Mouse (Mus musculus) hindbrain, embryonic 11.5 days (tissue): ENCODE data around the gene B4galnt1. TPM values are rescaled to one million over a fixed set of nuclear protein-coding genes. Genes with fewer than 3 reads are reported as not detected.

Experiments used
- ATAC-seq: fragments of 200-750 bp; cut with Nextera tagmentation; 2 replicates; pipeline ENCODE4 v1.8.0; 2017; ENCODE audit warnings: mild to moderate bottlenecking, moderate TSS enrichment, moderate library complexity; ENCODE audit not compliant: low FRiP score
- DNase-seq: peaks from one replicate; pipeline ENCODE4 v3.0.0-alpha.2; 2015; ENCODE audit warnings: low spot score
- H3K27ac ChIP-seq: fragments of 300-500 bp; sonication (generic); 2 replicates; pipeline ENCODE4 v1.5.1; 2014; ENCODE audit warnings: mild to moderate bottlenecking, low read depth, low read length
- H3K27me3 ChIP-seq: fragments of 300-500 bp; sonication (generic); 2 replicates; pipeline ENCODE4 v1.6.1; 2014; ENCODE audit warnings: mild to moderate bottlenecking, low read length, moderate library complexity, mixed read lengths; ENCODE audit not compliant: control insufficient read depth, insufficient read depth
- H3K36me3 ChIP-seq: fragments of 300-500 bp; sonication (generic); 2 replicates; pipeline ENCODE4 v1.6.1; 2014; ENCODE audit warnings: mild to moderate bottlenecking, low read length, moderate library complexity, mixed read lengths; ENCODE audit not compliant: control insufficient read depth, insufficient read depth
- H3K4me1 ChIP-seq: fragments of 300-500 bp; sonication (generic); replicated peaks from 2 replicates; pipeline ENCODE4 v1.6.1; 2014; ENCODE audit warnings: low read length, mixed read lengths; ENCODE audit not compliant: control insufficient read depth, insufficient read depth
- H3K4me2 ChIP-seq: fragments of 300-500 bp; sonication (generic); replicated peaks from 2 replicates; pipeline ENCODE4 v1.6.1; 2014; ENCODE audit warnings: mild to moderate bottlenecking, low read depth, low read length
- H3K4me3 ChIP-seq: fragments of 300-500 bp; sonication (generic); 2 replicates; pipeline ENCODE4 v1.5.1; 2014; ENCODE audit warnings: low read depth, low read length
- H3K9ac ChIP-seq: fragments of 300-500 bp; sonication (generic); 2 replicates; pipeline ENCODE4 v1.6.1; 2014; ENCODE audit warnings: low read depth, low read length
- H3K9me3 ChIP-seq: fragments of 300-500 bp; sonication (generic); 2 replicates; pipeline ENCODE4 v1.6.1; 2016; ENCODE audit warnings: low read length; ENCODE audit not compliant: control insufficient read depth
- WGBS: fragments of 180-500 bp; shearing (Covaris S2); extraction: QIAGEN DNeasy Blood & Tissue Kit; methylation state at CpG from one replicate; pipeline ENCODE4 v1.1.7; 2014; 5-methylcytosine and 5-hydroxymethylcytosine counted together
- polyA plus RNA-seq: library from polyadenylated mRNA; unstranded; fragments of >200 nt; fragmentation: Nextera tagmentation; extraction: Ambion mirVana; gene quantifications from 2 replicates; pipeline ENCODE4 v1.2.1, GENCODE M21; 2014

B4galnt1 gene
- 10.4 and 12.4 TPM in 2 replicates for polyA plus RNA-seq

DNA sequence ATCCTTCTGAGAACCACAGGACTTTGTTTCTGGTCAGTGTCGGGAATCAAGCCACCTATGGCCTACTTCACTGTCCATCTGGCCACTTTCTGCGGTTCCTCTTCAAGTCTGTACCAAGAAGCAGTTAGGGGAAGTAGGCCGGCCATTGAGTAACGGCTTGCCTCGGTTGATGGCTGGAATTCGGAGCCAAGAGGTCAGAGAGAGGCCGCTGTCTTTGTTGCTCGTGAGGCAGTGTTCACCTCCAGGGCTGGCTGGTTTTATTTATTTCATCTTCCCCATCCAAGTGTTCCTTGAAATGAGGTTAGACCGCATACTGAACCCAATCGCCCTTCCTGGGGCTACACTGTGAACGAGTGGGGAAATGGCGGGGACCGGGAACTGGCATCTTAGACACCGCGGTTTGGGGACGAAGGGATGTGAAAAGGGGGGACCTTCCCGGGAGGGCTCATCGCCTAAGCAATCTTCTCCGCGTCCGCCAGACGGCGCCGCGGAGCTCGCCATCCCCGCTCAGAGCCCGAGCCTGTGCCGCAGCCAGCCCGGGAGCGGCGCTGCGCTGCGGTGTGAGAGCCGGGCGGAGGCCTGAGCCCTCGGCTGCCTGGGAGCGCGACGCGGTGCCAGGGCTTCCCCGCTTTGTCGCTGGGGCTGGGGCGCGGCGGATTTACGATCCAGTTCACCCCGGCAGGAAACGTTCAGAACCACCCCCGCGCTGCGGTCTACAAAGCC lies at the start of gene B4galnt1:
B4galnt1 (plus strand) TSS at position 595 of the 723 bp plus-strand sequence.
- DNase-seq: peak; percentile 93
- Histone ChIP-seq H3K27me3 (peaks cover 43% of the 10 kb centered on the region), H3K4me3 (peak within 1 kb of the TSS; percentile 59), H3K4me1 (peaks cover 1% of the 10 kb centered on the region), H3K9me3 (no peaks in the 10 kb centered on the region), H3K9ac (peak within 1 kb of the TSS; percentile 80), H3K4me2 (peak within 1 kb of the TSS; percentile 99), H3K27ac (peak within 1 kb of the TSS; percentile 53), H3K36me3 (no peaks in the 10 kb centered on the region)
- ATAC-seq: peak; percentile 91
- WGBS: 2% methylated on average over 37 of the region's 52 CpGs

DNA sequence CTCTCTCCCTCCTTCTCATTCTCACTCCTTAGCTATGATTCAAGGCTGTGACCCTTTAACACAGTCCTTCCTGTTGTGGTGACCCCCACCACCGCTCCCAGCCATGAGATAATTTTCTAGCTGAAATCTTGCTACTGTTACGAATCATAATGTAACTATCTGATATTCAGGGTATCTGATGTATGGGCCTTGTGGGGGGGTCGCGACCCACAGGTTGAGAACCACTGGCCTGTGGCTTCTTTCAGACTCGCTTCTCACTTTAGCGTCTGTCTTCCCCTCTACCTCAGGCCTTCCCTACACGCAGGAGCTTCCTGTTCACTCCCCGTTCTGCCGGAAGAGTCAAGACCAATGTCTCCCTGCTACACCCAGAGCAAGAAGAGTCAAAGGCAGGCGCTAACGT lies 46.6 kb upstream of the B4galnt1 start:
- no peaks in the 10 kb centered on the region for H3K9me3 ChIP-seq
- no peaks in the 10 kb centered on the region; the same call in 1 of the 2 replicates for H3K4me1 ChIP-seq
- ATAC-seq (no peak), DNase-seq (no peak)
- H3K9ac ChIP-seq: no peak overlapping the region
- 94% methylated on average over 11 of the region's 11 CpGs for WGBS
- no peak overlapping the region for H3K27ac ChIP-seq
- no peak overlapping the region for H3K4me2 ChIP-seq
- peaks cover 5% of the 10 kb centered on the region for H3K36me3 ChIP-seq
- no peaks in the 10 kb centered on the region for H3K27me3 ChIP-seq
- H3K4me3 ChIP-seq: no peak overlapping the region

DNA sequence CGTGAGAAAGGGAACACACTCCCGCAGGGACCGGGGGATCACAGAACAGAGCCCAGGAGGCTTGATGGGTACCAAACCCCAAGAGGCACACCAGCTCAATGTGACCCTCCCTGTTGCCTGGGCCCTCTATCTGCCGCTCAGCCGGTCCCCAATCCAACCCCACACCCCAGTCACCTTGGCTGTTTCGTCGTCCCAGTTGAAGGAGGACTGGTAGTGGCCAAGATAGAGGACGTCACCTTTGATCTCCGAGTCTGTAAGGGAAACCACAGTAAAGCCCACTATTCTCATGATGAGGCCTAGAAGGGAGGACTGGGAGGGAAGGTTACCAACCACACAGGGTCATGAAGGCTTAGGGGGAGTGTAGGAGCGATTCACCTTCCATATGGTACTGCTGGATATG lies 45.8 kb upstream of the B4galnt1 start:
- Histone ChIP-seq H3K27ac (no peak overlapping the region), H3K36me3 (peaks cover 5% of the 10 kb centered on the region), H3K4me1 (no peaks in the 10 kb centered on the region; the same call in 1 of the 2 replicates), H3K4me2 (no peak overlapping the region), H3K9me3 (no peaks in the 10 kb centered on the region), H3K27me3 (no peaks in the 10 kb centered on the region), H3K4me3 (no peak overlapping the region), H3K9ac (no peak overlapping the region)
- 97% methylated on average over 10 of the region's 10 CpGs for WGBS
- ATAC-seq (no peak), DNase-seq (no peak)

DNA sequence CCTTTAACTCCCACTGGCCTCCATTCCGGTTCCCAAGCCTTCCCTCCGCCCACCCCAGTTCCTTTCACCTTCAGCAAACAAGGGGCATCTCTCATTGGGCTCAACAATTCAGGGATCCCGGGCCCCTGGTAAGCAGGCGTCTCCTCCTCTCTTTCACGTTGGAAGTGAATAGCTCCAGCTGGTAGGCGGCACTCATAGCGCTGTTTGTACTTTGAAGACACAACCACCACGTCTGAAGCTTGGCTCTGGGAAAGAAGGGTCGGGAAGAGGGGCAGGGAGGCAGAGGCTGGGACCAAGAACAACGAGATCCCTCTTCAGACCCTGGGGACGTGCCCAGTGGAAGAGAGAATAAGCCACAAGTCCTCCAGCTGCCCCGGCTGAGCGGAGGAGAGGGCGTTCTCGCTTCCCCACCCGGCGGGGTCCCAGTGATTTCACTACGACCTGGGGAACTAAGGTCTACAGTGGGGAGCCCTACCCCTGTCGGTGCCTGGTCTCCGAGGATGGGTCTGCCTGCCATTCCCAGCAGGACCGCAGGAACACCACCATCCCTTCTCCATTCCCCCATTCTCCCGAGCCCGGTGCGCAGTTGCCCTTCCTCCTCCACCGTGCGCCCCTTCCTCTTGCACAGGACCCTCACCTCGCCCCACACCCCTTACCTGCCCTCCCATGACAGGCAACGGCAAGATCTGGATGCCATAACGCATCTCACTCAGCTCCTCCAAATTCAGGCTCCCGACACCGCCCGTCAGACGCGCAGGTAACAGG lies 44.5 kb upstream of the B4galnt1 start:
- Histone ChIP-seq H3K4me1 (no peaks in the 10 kb centered on the region; the same call in 1 of the 2 replicates), H3K36me3 (peaks cover 5% of the 10 kb centered on the region), H3K27me3 (no peaks in the 10 kb centered on the region), H3K4me2 (peak overlapping the region; percentile 87), H3K9me3 (no peaks in the 10 kb centered on the region), H3K27ac (no peak overlapping the region), H3K4me3 (peak overlapping the region; percentile 88), H3K9ac (peak overlapping the region; percentile 81)
- peak; percentile 70; the same call in 1 of the 2 replicates for ATAC-seq
- WGBS: 4% methylated on average over 34 of the region's 34 CpGs
- DNase-seq: peak; percentile 15

DNA sequence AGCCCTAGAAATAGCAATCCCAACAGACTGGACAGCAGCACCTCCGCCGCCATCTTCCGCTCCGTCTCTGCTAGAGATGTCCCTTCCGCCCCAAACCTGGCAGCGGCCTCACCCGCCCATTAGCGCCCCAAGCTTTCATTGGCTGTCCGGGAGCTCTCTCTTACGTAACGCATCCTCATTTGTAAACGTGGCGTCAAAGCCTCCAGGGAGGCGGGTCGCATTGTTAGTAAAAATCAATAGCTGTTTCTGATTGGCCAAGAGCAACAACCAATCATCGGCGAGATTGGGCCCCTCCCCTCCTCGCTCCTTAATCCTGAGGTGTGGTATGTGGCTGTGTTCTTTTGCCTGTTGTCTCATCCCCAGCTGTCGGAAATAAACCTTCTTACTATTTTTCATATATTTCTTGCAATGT lies 44.0 kb upstream of the B4galnt1 start, which contains the start of gene Os9:
Os9 (minus strand) TSS at position 66 of the 412 bp plus-strand sequence.
- WGBS: under 1% methylated on average over 19 of the region's 19 CpGs
- peak; percentile 97 for DNase-seq
- Histone ChIP-seq H3K9me3 (no peaks in the 10 kb centered on the region), H3K27me3 (no peaks in the 10 kb centered on the region), H3K9ac (peak within 1 kb of the TSS; percentile 81), H3K4me3 (peak within 1 kb of the TSS; percentile 88), H3K4me2 (peak within 1 kb of the TSS; percentile 87), H3K4me1 (no peaks in the 10 kb centered on the region; the same call in 1 of the 2 replicates), H3K27ac (peak within 1 kb of the TSS; percentile 30; the same call in 1 of the 2 replicates), H3K36me3 (peaks cover 2% of the 10 kb centered on the region)
- peak; percentile 96 for ATAC-seq

DNA sequence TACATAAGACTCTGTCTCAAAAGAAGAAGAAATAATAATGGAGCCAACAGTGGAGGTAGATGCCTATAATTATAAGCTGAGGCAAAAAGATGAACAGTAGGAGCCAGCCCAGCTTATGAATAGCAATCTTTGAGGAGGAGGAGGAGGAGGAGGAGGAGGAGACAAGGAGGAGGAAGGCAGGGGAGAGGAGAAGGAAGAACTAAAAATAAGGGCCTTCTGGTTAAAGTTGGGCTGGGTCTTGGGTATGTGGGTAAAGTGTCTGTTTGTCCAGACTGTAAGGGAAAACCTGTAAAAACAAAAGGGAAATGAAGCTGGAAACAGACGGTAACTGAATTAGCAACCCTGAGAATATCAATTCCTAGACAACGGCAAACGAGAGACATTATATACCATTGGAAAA lies 43.0 kb upstream of the B4galnt1 start:
- H3K9me3 ChIP-seq: no peaks in the 10 kb centered on the region
- H3K4me3 ChIP-seq: no peak overlapping the region
- H3K9ac ChIP-seq: no peak overlapping the region
- H3K27ac ChIP-seq: peak overlapping the region; percentile 30; the same call in 1 of the 2 replicates
- no peaks in the 10 kb centered on the region; the same call in 1 of the 2 replicates for H3K4me1 ChIP-seq
- ATAC-seq (no peak), DNase-seq (no peak)
- WGBS: 86% methylated on average over 3 of the region's 3 CpGs
- no peaks in the 10 kb centered on the region for H3K27me3 ChIP-seq
- H3K4me2 ChIP-seq: 0 out of 2 replicates have a peak overlapping the region, but pooled peaks have one; percentile 7
- no peaks in the 10 kb centered on the region; the same call in 1 of the 2 replicates for H3K36me3 ChIP-seq

DNA sequence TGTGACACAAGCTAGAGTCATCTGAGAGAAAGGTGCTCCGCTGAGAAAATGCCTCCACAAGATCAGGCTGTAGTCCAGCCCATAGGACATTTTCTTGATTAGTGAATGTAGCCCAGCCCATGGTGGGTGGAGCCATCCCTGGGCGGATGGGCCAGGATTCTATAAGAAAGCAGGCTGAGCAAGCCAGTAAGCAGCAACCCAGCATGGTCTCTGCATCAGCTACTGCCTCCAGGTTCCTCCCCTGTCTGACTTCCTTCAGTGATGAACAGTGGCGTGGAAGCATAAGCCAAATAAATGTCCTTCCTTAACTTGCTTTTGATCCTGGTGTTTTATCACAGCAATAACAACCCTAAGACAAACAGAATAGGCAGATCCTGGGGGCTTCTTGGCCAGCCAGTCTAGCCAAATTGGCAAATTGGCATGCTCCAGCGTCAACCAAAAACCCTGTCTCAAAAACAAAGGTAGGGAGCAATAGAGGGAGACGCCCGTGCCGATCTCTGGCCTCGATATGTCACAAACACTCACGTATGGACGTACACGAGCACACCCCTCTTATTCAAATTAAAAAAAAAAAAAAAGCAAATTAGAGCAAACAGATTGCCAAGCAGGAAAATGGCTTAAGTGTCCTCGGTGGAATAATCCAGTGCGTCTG lies 42.1 kb upstream of the B4galnt1 start:
- H3K4me1 ChIP-seq: no peaks in the 10 kb centered on the region; the same call in 1 of the 2 replicates
- WGBS: 8% methylated on average over 13 of the region's 13 CpGs
- H3K36me3 ChIP-seq: no peaks in the 10 kb centered on the region
- H3K9me3 ChIP-seq: no peaks in the 10 kb centered on the region
- no peaks in the 10 kb centered on the region for H3K27me3 ChIP-seq
- 0 out of 2 replicates have a peak, but pooled peaks have one; percentile 21 for ATAC-seq
- peak overlapping the region; percentile 50; the same call in 1 of the 2 replicates for H3K9ac ChIP-seq
- peak overlapping the region; percentile 76 for H3K27ac ChIP-seq
- peak overlapping the region; percentile 26 for H3K4me3 ChIP-seq
- H3K4me2 ChIP-seq: peak overlapping the region; percentile 41
- peak; percentile 48 for DNase-seq

DNA sequence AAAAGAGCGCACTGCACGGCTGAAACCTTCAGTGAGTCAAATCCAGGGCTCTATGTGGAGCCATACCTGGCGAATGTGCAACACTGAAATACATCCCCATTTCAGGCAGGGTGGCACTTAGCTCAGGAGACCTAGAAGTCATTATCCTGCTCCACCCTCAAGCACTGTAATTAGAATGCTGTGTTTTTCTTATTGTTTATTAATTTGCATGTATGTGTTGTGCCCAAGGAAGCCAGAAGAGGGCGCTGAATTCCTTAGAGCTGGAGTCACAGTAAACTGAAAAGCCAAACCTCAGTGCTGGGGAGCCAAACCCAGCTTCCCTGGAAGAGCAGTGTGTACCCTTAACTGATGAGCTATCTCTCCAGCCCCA lies 41.6 kb upstream of the B4galnt1 start:
- Histone ChIP-seq H3K27me3 (no peaks in the 10 kb centered on the region), H3K4me1 (no peaks in the 10 kb centered on the region; the same call in 1 of the 2 replicates), H3K9me3 (no peaks in the 10 kb centered on the region), H3K4me3 (peak overlapping the region; percentile 26), H3K36me3 (no peaks in the 10 kb centered on the region), H3K4me2 (peak overlapping the region; percentile 41), H3K27ac (peak overlapping the region; percentile 76; the same call in 1 of the 2 replicates), H3K9ac (no peak overlapping the region; the same call in 1 of the 2 replicates)
- DNase-seq (peak; percentile 81), ATAC-seq (no peak)
- 9% methylated on average over 4 of the region's 4 CpGs for WGBS
